10 mouse cellular contexts compared by ENCODE assay signal in the genomic region with DNA sequence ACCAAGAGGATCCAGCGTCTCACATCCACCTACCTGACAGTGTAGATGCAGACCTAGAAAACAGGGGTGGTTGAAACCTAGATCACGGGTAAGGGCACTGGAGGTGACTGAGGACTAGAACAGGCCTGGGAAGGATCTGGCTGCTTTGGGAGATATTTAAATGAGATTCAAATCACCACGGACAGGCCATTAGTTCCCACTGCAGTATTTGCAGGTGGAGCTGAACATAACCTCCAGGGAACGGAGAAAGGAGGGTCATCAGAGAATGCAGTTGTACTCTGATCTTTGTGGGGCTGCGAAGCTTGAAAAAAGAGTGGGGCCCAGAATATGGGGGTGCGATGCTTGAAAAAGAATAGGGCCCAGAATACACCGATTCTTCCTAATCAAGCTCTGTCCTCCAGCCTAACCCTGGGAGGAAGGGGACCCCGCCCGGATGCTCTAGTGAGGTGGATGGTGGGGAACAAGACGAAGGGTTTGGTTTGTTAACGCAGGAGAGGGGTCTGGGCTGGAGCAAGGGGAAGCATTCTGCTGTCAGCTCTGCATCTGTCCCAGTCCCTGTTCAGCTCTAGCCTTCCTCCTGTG. TPM values are rescaled to one million over a fixed set of nuclear protein-coding genes. Genes with fewer than 3 reads are reported as not detected.
DNase-seq lines count a peak whose midpoint lies in the region; ATAC-seq and TF ChIP-seq lines count a peak whose summit lies in the region.
"Had no signal": no experiment of that assay in that cellular context is flagged by ENCODE, and none has a peak within 500 bp of the region (broad histone marks: within the 10 kb centered on the region; RNA-seq: fewer than 3 reads in every experiment).

No protein-coding gene starts in this region.

- H3K4me1 ChIP-seq in heart, embryonic 13.5 days: peaks cover 43% of the 10 kb centered on the region
- H3K4me1 ChIP-seq in hindbrain, embryonic 10.5 days (replicated peaks): peaks cover 53% of the 10 kb centered on the region
- H3K4me1 ChIP-seq in liver, postnatal 0 days (ENCODE audit: insufficient read depth): peaks cover 31% of the 10 kb centered on the region

- peak overlapping the region; percentile 100 for H3K4me2 ChIP-seq in heart, embryonic 13.5 days
- peak overlapping the region; percentile 49; the same call in 1 of the 2 replicates for H3K4me2 ChIP-seq in liver, postnatal 0 days (ENCODE audit: low read depth, low read length)

- intact Hi-C loops in heart, postnatal 14 days (cut with DNase I): loop anchor here (5.0 kb wide), 1 partner anchor 65 kb away; no protein-coding TSS in a partner anchor

- no peak for TF ChIP-seq POLR2A in brain, embryonic 14.5 days (IDR thresholded peaks at IDR 0.05; ENCODE audit: borderline replicate concordance, extremely low read depth, insufficient read depth, insufficient read length, poor library complexity, severe bottlenecking)

- no peak for DNase-seq in heart, postnatal 14 days
- peak; percentile 11 for DNase-seq in brain, embryonic 14.5 days (ENCODE audit: low read depth)
- no peak for DNase-seq in hindbrain, embryonic 10.5 days (ENCODE audit: low spot score)
- no peak for DNase-seq in liver, postnatal 0 days
- no peak for DNase-seq in embryo, embryonic 11 days
- no peak for DNase-seq in thymus, postnatal 36 days
- no peak for DNase-seq in spleen, postnatal 4 days (ENCODE audit: low spot score in 2 of 2)

- 22% methylated on average over 11 of the region's 11 CpGs for WGBS in heart, embryonic 13.5 days
- 15% methylated on average over 11 of the region's 11 CpGs for WGBS in hindbrain, embryonic 10.5 days
- WGBS in liver, postnatal 0 days (ENCODE audit: insufficient replicate concordance): 31% methylated on average over 11 of the region's 11 CpGs

- no peak for ATAC-seq in heart, embryonic 13.5 days (ENCODE audit: extremely low read depth, insufficient number of reproducible peaks, low FRiP score, low TSS enrichment)
- ATAC-seq in liver, postnatal 0 days: no peak

- TF ChIP-seq EP300 in liver, postnatal 0 days (IDR thresholded peaks at IDR 0.05; ENCODE audit: low read depth): no peak

- H3K9me3 ChIP-seq in heart, embryonic 13.5 days: no peaks in the 10 kb centered on the region
- no peaks in the 10 kb centered on the region for H3K9me3 ChIP-seq in hindbrain, embryonic 10.5 days
- no peaks in the 10 kb centered on the region for H3K9me3 ChIP-seq in liver, postnatal 0 days (ENCODE audit: low read length)

- no peak for TF ChIP-seq CTCF in brain, embryonic 14.5 days (IDR thresholded peaks at IDR 0.05; ENCODE audit: borderline replicate concordance, extremely low read depth, insufficient read depth, insufficient read length)
- no peak for TF ChIP-seq CTCF in liver, postnatal 0 days (IDR thresholded peaks at IDR 0.05; ENCODE audit: low read depth)

- H3K9ac ChIP-seq in heart, embryonic 13.5 days: peak overlapping the region; percentile 86
- no peak overlapping the region for H3K9ac ChIP-seq in liver, postnatal 0 days (replicated peaks)

- peaks cover 45% of the 10 kb centered on the region for H3K27me3 ChIP-seq in heart, embryonic 13.5 days (replicated peaks)
- peaks cover 64% of the 10 kb centered on the region for H3K27me3 ChIP-seq in hindbrain, embryonic 10.5 days (ENCODE audit: insufficient read depth, poor library complexity, severe bottlenecking)
- peaks cover 24% of the 10 kb centered on the region for H3K27me3 ChIP-seq in liver, postnatal 0 days (ENCODE audit: insufficient read depth, low read length)

- peaks cover 38% of the 10 kb centered on the region for H3K36me3 ChIP-seq in heart, embryonic 13.5 days
- peaks cover 53% of the 10 kb centered on the region for H3K36me3 ChIP-seq in hindbrain, embryonic 10.5 days
- H3K36me3 ChIP-seq in liver, postnatal 0 days (replicated peaks; ENCODE audit: insufficient read depth, low read length): peaks cover 33% of the 10 kb centered on the region

- peak overlapping the region; percentile 73 for H3K4me3 ChIP-seq in heart, embryonic 13.5 days
- H3K4me3 ChIP-seq in hindbrain, embryonic 10.5 days: peak overlapping the region; percentile 74
- H3K4me3 ChIP-seq in liver, postnatal 0 days (ENCODE audit: low read depth, low read length): peak overlapping the region; percentile 15; the same call in 1 of the 2 replicates

- no peak overlapping the region for H3K27ac ChIP-seq in heart, embryonic 13.5 days (replicated peaks)
- peak overlapping the region; percentile 79 for H3K27ac ChIP-seq in hindbrain, embryonic 10.5 days
- no peak overlapping the region for H3K27ac ChIP-seq in liver, postnatal 0 days (ENCODE audit: low read depth)

RNA-seq across cellular contexts. Expression of gene Rusc1, which starts 0.5 kb away (rescaled TPM):
- 8.6 and 9.8 TPM in 2 replicates for polyA plus RNA-seq in heart, embryonic 13.5 days (2015; fragmentation: Nextera tagmentation; extraction: Ambion mirVana)
- 10 to 100 TPM; 16.0 to 17.7 TPM for total RNA-seq in heart, postnatal 14 days (2021)
- 131 and 149 TPM in 2 replicates for polyA plus RNA-seq in brain, embryonic 14.5 days (2012; rRNA removed)
- polyA plus RNA-seq in hindbrain, embryonic 10.5 days (2016; fragmentation: Nextera tagmentation; extraction: Ambion mirVana): 19.1 and 38.3 TPM in 2 replicates
- polyA plus RNA-seq in liver, postnatal 0 days (2015; fragmentation: Nextera tagmentation; extraction: Ambion mirVana): 2.4 and 2.5 TPM in 2 replicates

RNA-seq across cellular contexts. Expression of gene Gm43738, which starts 8.3 kb away (rescaled TPM):
- not detected in 2 replicates for polyA plus RNA-seq in heart, embryonic 13.5 days (2015; fragmentation: Nextera tagmentation; extraction: Ambion mirVana)
- not detected for total RNA-seq in heart, postnatal 14 days (2021)
- 0.03 and 0.05 TPM in 2 replicates for polyA plus RNA-seq in brain, embryonic 14.5 days (2012; rRNA removed)
- 0.09 TPM in 1 of 2 replicates, not detected in the other for polyA plus RNA-seq in hindbrain, embryonic 10.5 days (2016; fragmentation: Nextera tagmentation; extraction: Ambion mirVana)
- polyA plus RNA-seq in liver, postnatal 0 days (2015; fragmentation: Nextera tagmentation; extraction: Ambion mirVana): not detected in 2 replicates
- total RNA-seq: ES-E14; layer of hippocampus, postnatal 14 days had no signal

RNA-seq across cellular contexts. Expression of gene Fdps, which starts 9.2 kb away (rescaled TPM):
- 119 and 130 TPM in 2 replicates for polyA plus RNA-seq in heart, embryonic 13.5 days (2015; fragmentation: Nextera tagmentation; extraction: Ambion mirVana)
- total RNA-seq in heart, postnatal 14 days (2021): 10 to 100 TPM; 19.7 to 23.5 TPM
- 169 and 202 TPM in 2 replicates for polyA plus RNA-seq in brain, embryonic 14.5 days (2012; rRNA removed)
- 383 and 460 TPM in 2 replicates for polyA plus RNA-seq in hindbrain, embryonic 10.5 days (2016; fragmentation: Nextera tagmentation; extraction: Ambion mirVana)
- polyA plus RNA-seq in liver, postnatal 0 days (2015; fragmentation: Nextera tagmentation; extraction: Ambion mirVana): 75.8 and 82.2 TPM in 2 replicates

RNA-seq across cellular contexts. Expression of gene Pklr, which starts 43.3 kb away (rescaled TPM):
- 0.98 and 5.3 TPM in 2 replicates for polyA plus RNA-seq in heart, embryonic 13.5 days (2015; fragmentation: Nextera tagmentation; extraction: Ambion mirVana)
- not detected for total RNA-seq in heart, postnatal 14 days (2021)
- 0.14 and 0.21 TPM in 2 replicates for polyA plus RNA-seq in brain, embryonic 14.5 days (2012; rRNA removed)
- polyA plus RNA-seq in hindbrain, embryonic 10.5 days (2016; fragmentation: Nextera tagmentation; extraction: Ambion mirVana): 4.4 and 6.0 TPM in 2 replicates
- polyA plus RNA-seq in liver, postnatal 0 days (2015; fragmentation: Nextera tagmentation; extraction: Ambion mirVana): 18.6 and 27.8 TPM in 2 replicates
- total RNA-seq: layer of hippocampus, postnatal 14 days had no signal

Comparison
In these comparisons a context has a peak if more than half of its experiments do, and no peak if none do; other contexts are left out.
1. H3K4me3 ChIP-seq: peak in every context shown above with its lines; median percentile 74 in hindbrain, embryonic 10.5 days; 73 in heart, embryonic 13.5 days; 15 in liver, postnatal 0 days.